8 mouse cellular contexts compared by ENCODE assay signal in genomic region chr8:46552441-46552765, GRCm38 (mm10). TPM values are rescaled to one million over a fixed set of nuclear protein-coding genes. Genes with fewer than 3 reads are reported as not detected.
A peak's percentile ranks its signal among the peaks of the same experiment; 100 is the strongest.
DNase-seq lines count a peak whose midpoint lies in the region; ATAC-seq and TF ChIP-seq lines count a peak whose summit lies in the region.

No protein-coding gene starts in this region.

- no peaks in the 10 kb centered on the region for H3K27me3 ChIP-seq in lung, embryonic 16.5 days (ENCODE audit: control insufficient read depth, insufficient read depth, low read depth, low read length)
- no peaks in the 10 kb centered on the region for H3K27me3 ChIP-seq in forebrain, embryonic 16.5 days (replicated peaks; ENCODE audit: control insufficient read depth, insufficient read depth, low read length)
- no peaks in the 10 kb centered on the region for H3K27me3 ChIP-seq in myocyte (ENCODE audit: control insufficient read depth, insufficient read depth, insufficient read length)

- no peak overlapping the region for H3K27ac ChIP-seq in lung, embryonic 16.5 days (ENCODE audit: low read length)
- H3K27ac ChIP-seq in forebrain, embryonic 16.5 days (ENCODE audit: low read length): no peak overlapping the region

- WGBS in lung, embryonic 16.5 days: 2% methylated on average over 10 of the region's 10 CpGs
- WGBS in forebrain, embryonic 16.5 days: 3% methylated on average over 10 of the region's 10 CpGs

- peaks cover 2% of the 10 kb centered on the region; the same call in 1 of the 2 replicates for H3K36me3 ChIP-seq in lung, embryonic 16.5 days (ENCODE audit: control insufficient read depth, insufficient read depth, low read length)
- no peaks in the 10 kb centered on the region for H3K36me3 ChIP-seq in forebrain, embryonic 16.5 days (ENCODE audit: control insufficient read depth, insufficient read depth)
- no peaks in the 10 kb centered on the region for H3K36me3 ChIP-seq in myocyte (ENCODE audit: control insufficient read depth, insufficient read depth)

- H3K4me3 ChIP-seq in lung, embryonic 16.5 days (ENCODE audit: low read length): peak overlapping the region; percentile 73
- peak overlapping the region; percentile 80 for H3K4me3 ChIP-seq in forebrain, embryonic 16.5 days (replicated peaks; ENCODE audit: low read length)
- H3K4me3 ChIP-seq in myocyte: peak overlapping the region; percentile 38

- DNase-seq in lung, postnatal 25 days (ENCODE audit: low spot score): no peak
- peak; percentile 39 for DNase-seq in c-Kit-positive CD71-positive TER-119-negative erythroid progenitor cells, embryonic 14.5 days (ENCODE audit: low read depth)
- DNase-seq in kidney, postnatal 4 days: peak; percentile 31 to 54
- DNase-seq in embryo, embryonic 10.5 days (ENCODE audit: low spot score): no peak
- no peak for DNase-seq in T-cell, adult 2 months (ENCODE audit: low spot score)

- H3K9ac ChIP-seq in lung, embryonic 16.5 days (ENCODE audit: low read length): peak overlapping the region; percentile 74
- peak overlapping the region; percentile 51; the same call in 1 of the 2 replicates for H3K9ac ChIP-seq in forebrain, embryonic 16.5 days (replicated peaks; ENCODE audit: low read depth, low read length)

- H3K79me2 ChIP-seq in myocyte (ENCODE audit: control insufficient read depth, insufficient read depth): peaks cover 6% of the 10 kb centered on the region

- peaks cover 8% of the 10 kb centered on the region; the same call in 1 of the 2 replicates for H3K4me1 ChIP-seq in lung, embryonic 16.5 days (replicated peaks; ENCODE audit: control insufficient read depth, insufficient read depth, low read length)
- H3K4me1 ChIP-seq in forebrain, embryonic 16.5 days (replicated peaks; ENCODE audit: control insufficient read depth, insufficient read depth, low read length): peaks cover 9% of the 10 kb centered on the region

- no peaks in the 10 kb centered on the region for H3K9me3 ChIP-seq in lung, embryonic 16.5 days (ENCODE audit: control insufficient read depth, low read length)
- H3K9me3 ChIP-seq in forebrain, embryonic 16.5 days (ENCODE audit: control insufficient read depth, low read length): no peaks in the 10 kb centered on the region

- H3K4me2 ChIP-seq in lung, embryonic 16.5 days (ENCODE audit: low read depth, low read length): peak overlapping the region; percentile 73
- H3K4me2 ChIP-seq in forebrain, embryonic 16.5 days (ENCODE audit: low read length): peak overlapping the region; percentile 74
- peak overlapping the region; percentile 82 for H3K4me2 ChIP-seq in myocyte (ENCODE audit: low read depth)

- H3ac ChIP-seq in myocyte (ENCODE audit: control insufficient read depth, insufficient read length): no peak overlapping the region

- TF ChIP-seq POLR2A in myocyte (IDR thresholded peaks at IDR 0.05; ENCODE audit: insufficient read length, low read depth): no peak

- ATAC-seq in lung, embryonic 16.5 days (ENCODE audit: low read depth): no peak
- no peak for ATAC-seq in forebrain, embryonic 16.5 days

TF ChIP-seq in myocyte, 11 proteins besides CTCF, POLR2A, EP300 and RAD21:
- TF ChIP-seq POLR2AphosphoS2 (IDR thresholded peaks at IDR 0.05; ENCODE audit: insufficient read length, low read depth): no peak
- TF ChIP-seq MYOD1 (IDR thresholded peaks at IDR 0.05; ENCODE audit: control insufficient read depth in 1 of 3, insufficient read length in 2 of 3, low read depth in 2 of 3): no peak
- no peak for TF ChIP-seq TCF12 (IDR thresholded peaks at IDR 0.05; ENCODE audit: insufficient read depth, poor library complexity, severe bottlenecking)
- TF ChIP-seq SRF (IDR thresholded peaks at IDR 0.05; ENCODE audit: control insufficient read depth, insufficient read length, low read depth): no peak
- no peak for TF ChIP-seq CEBPB (IDR thresholded peaks at IDR 0.05; ENCODE audit: insufficient read depth, poor library complexity, severe bottlenecking)
- no peak for TF ChIP-seq REST (IDR thresholded peaks at IDR 0.05; ENCODE audit: insufficient read depth, insufficient read length)
- no peak for TF ChIP-seq TCF3 (IDR thresholded peaks at IDR 0.05; ENCODE audit: insufficient read length, low read depth)
- TF ChIP-seq MAX (IDR thresholded peaks at IDR 0.05; ENCODE audit: low read depth): no peak
- no peak for TF ChIP-seq USF1 (IDR thresholded peaks at IDR 0.05; ENCODE audit: low read depth)
- no peak for TF ChIP-seq E2F4 (IDR thresholded peaks at IDR 0.05; ENCODE audit: insufficient read depth)
- no peak for TF ChIP-seq MYOG (IDR thresholded peaks at IDR 0.05; ENCODE audit: control insufficient read depth in 1 of 3, insufficient read depth in 1 of 3, insufficient read length in 2 of 3, low read depth in 2 of 3)

RNA-seq across cellular contexts. Expression of gene Cenpu, which starts 0.6 kb away (rescaled TPM):
- polyA plus RNA-seq in lung, embryonic 16.5 days (2015; fragmentation: Nextera tagmentation; extraction: Ambion mirVana): 18.1 and 22.3 TPM in 2 replicates
- 8.8 and 15.1 TPM in 2 replicates for polyA plus RNA-seq in forebrain, embryonic 16.5 days (2015; fragmentation: Nextera tagmentation; extraction: Ambion mirVana)
- polyA plus RNA-seq in myocyte (2012; fragmentation: generic; extraction: Trizol): 2.0 TPM

Comparison
In these comparisons a context has a peak if more than half of its experiments do, and no peak if none do; other contexts are left out.
1. DNase-seq: peak in c-Kit-positive CD71-positive TER-119-negative erythroid progenitor cells, embryonic 14.5 days (single experiment) and kidney, postnatal 4 days (2 of 2); none in lung, postnatal 25 days (single experiment), embryo, embryonic 10.5 days (single experiment) and T-cell, adult 2 months (single experiment).
2. Peak in every context shown above with its lines, with median percentiles within 50 percentile points of each other: H3K4me2 ChIP-seq and H3K4me3 ChIP-seq.